Mouse (Mus musculus): ENCODE measurements around the gene Smoc1. TPM values are rescaled to one million over a fixed set of nuclear protein-coding genes. Genes with fewer than 3 reads are reported as not detected.

The Smoc1 gene
- polyA plus RNA-seq, 1 experiment from 2014 or later: 2.3 TPM

- Histone ChIP-seq H3K36me3 (no peaks in the 10 kb centered on the region), H3K4me1 (peaks cover 4% of the 10 kb centered on the region; the same call in 1 of the 2 replicates), H3K4me3 (replicated peaks) (no peak overlapping the region), H3K9ac (no peak overlapping the region), H3K27ac (no peak overlapping the region), H3K9me3 (replicated peaks) (no peaks in the 10 kb centered on the region), H3K27me3 (peaks cover 71% of the 10 kb centered on the region), H3K4me2 (no peak overlapping the region)
- 69% methylated on average over 3 of the region's 3 CpGs for WGBS
- no peak for ATAC-seq (replicated peaks; ENCODE audit: low FRiP score)
Observed at GRCm38 (mm10) chr12:81092641-81093040, 66.0 kb downstream of the Smoc1 start.

DNA sequence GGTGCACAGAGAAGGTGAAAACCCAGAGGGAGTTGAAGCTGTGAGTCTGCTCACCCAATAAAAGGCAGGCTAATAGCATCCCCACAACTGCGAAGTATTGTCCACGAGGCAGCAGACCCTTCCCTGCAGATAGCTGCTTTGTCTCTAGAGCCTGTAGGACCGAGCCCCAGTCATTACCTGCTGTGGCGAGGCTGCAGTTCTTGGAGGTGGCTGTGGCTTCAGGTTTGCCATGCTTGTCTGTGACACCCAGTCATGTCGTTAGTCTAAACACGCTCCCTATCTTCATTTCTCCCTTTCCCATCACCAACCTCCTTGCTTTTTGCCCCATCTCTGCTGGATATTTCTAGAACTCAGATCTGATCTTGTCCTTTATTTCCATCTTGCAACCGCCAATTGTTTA is 66.6 kb downstream of the Smoc1 start:
- peaks cover 4% of the 10 kb centered on the region; the same call in 1 of the 2 replicates for H3K4me1 ChIP-seq
- no peak for ATAC-seq (replicated peaks; ENCODE audit: low FRiP score)
- H3K27me3 ChIP-seq: peaks cover 71% of the 10 kb centered on the region
- no peak overlapping the region for H3K4me2 ChIP-seq
- no peaks in the 10 kb centered on the region for H3K36me3 ChIP-seq
- no peaks in the 10 kb centered on the region for H3K9me3 ChIP-seq (replicated peaks)
- no peak overlapping the region for H3K27ac ChIP-seq
- no peak overlapping the region for H3K4me3 ChIP-seq (replicated peaks)
- WGBS: 54% methylated on average over 7 of the region's 7 CpGs
- no peak overlapping the region for H3K9ac ChIP-seq

DNA sequence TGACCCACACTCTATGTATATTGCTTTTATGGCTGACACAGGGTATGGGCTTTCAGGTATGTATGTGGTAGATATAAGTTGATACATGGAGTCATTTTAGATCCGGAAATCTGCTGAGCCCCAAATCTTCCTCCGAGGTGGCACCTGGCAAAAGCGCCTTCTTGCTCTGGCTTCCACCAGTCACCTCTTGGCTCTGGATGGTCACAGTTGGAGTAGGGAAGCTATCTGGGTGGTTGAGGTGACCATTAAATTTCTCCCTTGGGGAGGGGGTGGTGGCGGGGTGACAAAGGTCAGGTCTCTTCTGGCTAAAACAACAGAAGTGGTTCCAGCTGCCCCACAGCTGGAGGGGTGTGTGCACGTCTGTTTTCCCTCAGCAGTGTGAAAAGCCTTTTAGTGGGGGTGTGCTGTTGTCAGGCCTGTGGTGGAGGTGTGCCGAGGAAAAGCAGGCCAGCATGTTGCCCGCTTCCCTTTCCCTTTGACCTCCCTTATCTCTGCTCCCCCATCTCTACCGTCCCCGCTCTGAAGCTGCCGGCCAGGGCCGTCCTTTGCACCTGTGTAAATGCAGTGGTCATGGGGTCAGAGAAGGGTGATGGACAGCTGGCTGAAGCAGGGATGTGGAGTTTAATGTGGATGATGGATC is 68.3 kb downstream of the Smoc1 start:
- no peak for ATAC-seq (replicated peaks; ENCODE audit: low FRiP score)
- H3K36me3 ChIP-seq: no peaks in the 10 kb centered on the region
- 13% methylated on average over 11 of the region's 11 CpGs for WGBS

DNA sequence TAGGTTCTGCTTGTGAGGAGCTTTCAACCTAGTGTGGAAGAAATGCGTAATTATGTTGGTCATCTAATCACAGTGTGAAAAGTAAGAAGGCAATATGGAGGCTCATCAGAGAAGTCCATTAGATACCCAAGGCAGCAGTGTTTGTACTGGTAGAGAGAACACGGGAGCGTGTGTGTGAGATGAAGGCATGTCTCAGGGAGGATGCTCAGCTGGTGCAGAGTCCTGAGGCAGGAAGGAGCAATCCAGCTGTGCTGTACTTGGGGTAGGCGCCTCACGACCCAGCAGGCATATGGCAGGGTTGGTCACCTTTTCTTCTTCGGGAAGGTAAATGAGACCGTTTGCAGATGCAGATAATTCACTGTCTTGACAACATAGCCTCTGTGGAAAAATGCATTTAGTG is 70.7 kb downstream of the Smoc1 start:
- Histone ChIP-seq H3K27ac (no peak overlapping the region), H3K4me3 (replicated peaks) (no peak overlapping the region), H3K9ac (no peak overlapping the region), H3K4me1 (0 out of 2 replicates have a peak, but pooled peaks cover 4% of the 10 kb centered on the region), H3K9me3 (replicated peaks) (no peaks in the 10 kb centered on the region), H3K36me3 (no peaks in the 10 kb centered on the region), H3K4me2 (no peak overlapping the region), H3K27me3 (peaks cover 35% of the 10 kb centered on the region)
- ATAC-seq (replicated peaks; ENCODE audit: low FRiP score): no peak
- 74% methylated on average over 7 of the region's 7 CpGs for WGBS

More for the DNA sequence above, 68.3 kb downstream of the Smoc1 start:
- Histone ChIP-seq H3K4me2 (no peak overlapping the region), H3K27ac (no peak overlapping the region), H3K4me3 (replicated peaks) (no peak overlapping the region), H3K9ac (no peak overlapping the region), H3K9me3 (replicated peaks) (no peaks in the 10 kb centered on the region), H3K27me3 (peaks cover 59% of the 10 kb centered on the region), H3K4me1 (0 out of 2 replicates have a peak, but pooled peaks cover 4% of the 10 kb centered on the region)

DNA sequence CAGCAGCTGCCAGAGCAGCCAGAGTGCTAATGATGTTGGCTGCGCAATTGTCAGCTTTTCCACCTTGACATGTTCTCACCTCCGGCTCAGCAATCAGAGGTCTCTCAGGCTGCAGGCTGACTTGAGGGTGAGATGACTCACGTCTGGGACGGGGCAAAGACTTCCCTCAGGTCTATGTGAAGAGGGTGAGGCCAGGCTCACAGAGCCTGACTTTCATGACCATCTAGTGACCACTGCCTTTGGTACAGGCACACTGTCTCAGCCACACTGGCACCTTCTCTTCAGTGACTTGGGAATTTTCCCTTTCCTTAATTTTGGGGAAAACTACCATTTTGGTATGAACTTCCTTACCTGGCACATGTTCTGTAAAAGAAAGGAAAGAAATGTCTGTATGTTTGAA is 71.1 kb downstream of the Smoc1 start:
- ATAC-seq (replicated peaks; ENCODE audit: low FRiP score): no peak
- peaks cover 31% of the 10 kb centered on the region for H3K27me3 ChIP-seq

GRCm38 (mm10) chr12:81099161-81099560 is 72.6 kb downstream of the Smoc1 start:
- 75% methylated on average over 5 of the region's 5 CpGs for WGBS

More for the DNA sequence above, 71.1 kb downstream of the Smoc1 start:
- Histone ChIP-seq H3K27ac (no peak overlapping the region), H3K4me2 (no peak overlapping the region), H3K36me3 (no peaks in the 10 kb centered on the region), H3K4me3 (replicated peaks) (no peak overlapping the region), H3K4me1 (0 out of 2 replicates have a peak, but pooled peaks cover 4% of the 10 kb centered on the region), H3K9me3 (replicated peaks) (no peaks in the 10 kb centered on the region), H3K9ac (no peak overlapping the region)
- WGBS: 38% methylated on average over 4 of the region's 4 CpGs

DNA sequence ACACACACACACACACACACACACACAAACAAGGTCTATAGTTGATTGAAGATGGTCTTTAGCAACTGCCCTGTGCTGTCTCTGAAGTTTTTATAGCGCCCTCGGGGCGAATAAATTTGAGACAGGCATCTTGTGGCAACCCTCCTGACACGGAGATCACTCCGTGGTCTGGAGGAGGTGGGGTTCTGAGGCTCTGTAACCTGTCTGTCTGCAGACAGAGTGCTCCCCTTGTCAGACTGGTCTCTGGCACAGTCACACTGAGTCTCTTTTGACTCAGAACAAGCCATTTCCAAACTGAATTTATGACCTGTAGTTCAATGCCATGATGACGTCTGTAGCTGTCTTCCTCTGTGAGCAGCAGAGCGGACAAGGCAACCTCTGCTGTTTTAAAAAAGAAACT is 75.1 kb downstream of the Smoc1 start:
- Histone ChIP-seq H3K9ac (no peak overlapping the region), H3K4me2 (no peak overlapping the region), H3K36me3 (no peaks in the 10 kb centered on the region), H3K27me3 (peaks cover 9% of the 10 kb centered on the region; the same call in 1 of the 2 replicates), H3K4me1 (no peaks in the 10 kb centered on the region), H3K4me3 (replicated peaks) (no peak overlapping the region), H3K27ac (no peak overlapping the region), H3K9me3 (replicated peaks) (no peaks in the 10 kb centered on the region)
- 22% methylated on average over 7 of the region's 7 CpGs for WGBS
- ATAC-seq (replicated peaks; ENCODE audit: low FRiP score): no peak

More at GRCm38 (mm10) chr12:81099161-81099560, 72.6 kb downstream of the Smoc1 start:
- H3K36me3 ChIP-seq: no peaks in the 10 kb centered on the region
- H3K9ac ChIP-seq: no peak overlapping the region
- ATAC-seq (replicated peaks; ENCODE audit: low FRiP score): no peak
- H3K4me2 ChIP-seq: no peak overlapping the region
- H3K4me3 ChIP-seq (replicated peaks): no peak overlapping the region
- H3K9me3 ChIP-seq (replicated peaks): no peaks in the 10 kb centered on the region
- H3K27ac ChIP-seq: no peak overlapping the region
- peaks cover 18% of the 10 kb centered on the region for H3K27me3 ChIP-seq
- 0 out of 2 replicates have a peak, but pooled peaks cover 4% of the 10 kb centered on the region for H3K4me1 ChIP-seq

DNA sequence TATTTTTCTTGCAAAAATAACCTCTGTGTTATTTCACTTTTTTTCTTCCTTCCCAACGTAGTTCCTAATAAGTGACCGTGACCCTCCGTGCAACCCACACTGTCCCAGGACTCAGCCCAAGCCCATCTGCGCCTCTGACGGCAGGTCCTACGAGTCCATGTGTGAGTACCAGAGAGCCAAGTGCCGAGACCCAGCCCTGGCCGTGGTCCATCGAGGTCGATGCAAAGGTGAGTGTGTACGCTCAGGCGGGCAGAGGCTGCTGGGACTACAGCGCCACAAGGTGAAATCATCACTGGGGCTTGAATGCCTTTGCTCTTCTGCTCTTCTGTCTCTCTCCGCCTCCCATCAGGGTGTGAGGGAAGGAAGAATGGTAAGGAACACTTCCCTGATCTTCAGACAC is 77.9 kb downstream of the Smoc1 start:
- no peak overlapping the region for H3K4me3 ChIP-seq (replicated peaks)
- no peaks in the 10 kb centered on the region for H3K27me3 ChIP-seq
- H3K4me2 ChIP-seq: no peak overlapping the region
- H3K9ac ChIP-seq: no peak overlapping the region
- ATAC-seq (replicated peaks; ENCODE audit: low FRiP score): no peak
- H3K27ac ChIP-seq: no peak overlapping the region
- no peaks in the 10 kb centered on the region for H3K36me3 ChIP-seq
- no peaks in the 10 kb centered on the region; the same call in 1 of the 2 replicates for H3K4me1 ChIP-seq
- no peaks in the 10 kb centered on the region for H3K9me3 ChIP-seq (replicated peaks)
- WGBS: 67% methylated on average over 14 of the region's 14 CpGs

DNA sequence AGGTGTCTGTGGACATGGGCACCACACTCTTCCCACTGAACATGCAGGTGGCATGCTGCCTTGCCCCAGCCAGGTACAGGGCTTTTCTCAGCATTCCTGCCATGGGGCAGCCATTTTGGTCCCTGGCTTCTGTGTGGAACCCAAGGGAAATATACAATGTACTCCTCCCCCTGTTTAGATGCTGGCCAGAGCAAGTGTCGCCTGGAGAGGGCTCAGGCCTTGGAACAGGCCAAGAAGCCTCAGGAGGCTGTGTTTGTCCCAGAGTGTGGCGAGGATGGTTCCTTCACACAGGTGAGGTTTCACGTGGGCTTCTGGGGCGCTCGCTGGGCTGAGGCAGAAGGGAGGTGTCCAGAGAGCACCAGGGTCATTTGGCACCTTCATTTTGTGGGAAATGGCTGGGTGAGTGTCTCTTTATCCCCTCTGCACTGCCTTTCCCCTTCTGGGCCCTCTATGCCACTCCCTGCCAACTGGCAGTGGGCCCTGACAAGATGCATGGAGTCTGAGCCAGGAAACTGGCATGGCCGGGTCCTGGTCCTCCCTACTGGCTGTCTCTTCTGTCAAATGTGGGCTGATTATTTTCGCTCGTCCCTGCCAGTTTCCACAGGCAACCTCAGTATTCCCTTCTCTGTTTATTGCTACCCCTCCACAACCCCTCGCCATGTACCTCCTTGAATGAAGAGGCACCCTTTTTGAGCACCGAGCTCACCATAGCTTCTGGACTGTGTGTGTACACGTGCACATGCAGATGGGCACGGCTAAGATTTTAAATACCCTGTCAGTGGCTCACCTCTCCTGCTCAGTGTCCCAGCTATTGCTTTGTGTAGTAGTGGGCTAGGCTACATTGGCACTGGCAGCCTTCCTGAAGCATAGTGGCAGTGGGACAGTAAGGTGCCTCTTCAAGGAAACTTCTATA is 79.4 kb downstream of the Smoc1 start:
- H3K4me3 ChIP-seq (replicated peaks): no peak overlapping the region
- H3K4me1 ChIP-seq: no peaks in the 10 kb centered on the region; the same call in 1 of the 2 replicates
- 89% methylated on average over 12 of the region's 12 CpGs for WGBS
- no peaks in the 10 kb centered on the region for H3K9me3 ChIP-seq (replicated peaks)
- H3K4me2 ChIP-seq: no peak overlapping the region
- no peak overlapping the region for H3K27ac ChIP-seq
- no peaks in the 10 kb centered on the region for H3K36me3 ChIP-seq
- no peak for ATAC-seq (replicated peaks; ENCODE audit: low FRiP score)
- no peaks in the 10 kb centered on the region for H3K27me3 ChIP-seq
- no peak overlapping the region for H3K9ac ChIP-seq

DNA sequence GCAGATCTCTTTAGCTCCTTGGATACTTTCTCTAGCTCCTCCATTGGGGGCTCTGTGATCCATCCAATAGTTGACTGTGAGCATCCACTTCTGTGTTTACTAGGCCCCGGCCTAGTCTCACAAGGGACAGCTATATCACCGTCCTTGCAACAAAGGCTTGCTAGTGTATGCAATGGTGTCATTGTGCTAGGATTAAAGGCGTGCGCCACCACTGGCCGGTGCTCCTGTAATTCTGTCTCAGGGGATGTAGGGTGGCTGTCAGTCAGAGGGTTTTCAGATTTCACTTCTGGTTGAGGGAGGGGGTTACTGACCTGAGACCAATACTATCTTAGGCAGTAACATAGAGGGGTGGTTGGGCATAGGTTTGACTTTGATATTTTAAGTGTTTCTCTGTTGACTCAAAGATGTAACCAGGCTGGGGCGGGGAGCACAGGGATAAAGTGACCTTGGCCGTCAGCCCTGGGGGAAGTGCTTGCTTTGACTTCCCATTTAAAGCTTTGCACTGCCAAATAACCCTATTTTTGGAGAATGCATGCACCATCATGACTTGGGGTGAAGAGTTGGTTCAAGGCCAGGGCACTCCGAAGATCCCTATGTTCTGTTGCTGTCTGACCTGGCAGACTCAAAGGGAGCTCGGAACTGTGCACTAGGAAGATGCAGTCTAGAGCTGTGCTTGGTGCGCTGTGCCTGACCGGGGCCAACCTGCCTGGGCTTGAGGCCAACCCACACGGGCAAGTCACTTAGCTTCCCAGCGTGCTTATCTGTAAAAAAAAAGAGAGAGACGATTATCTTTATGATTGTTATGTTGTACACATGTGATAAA is 80.9 kb downstream of the Smoc1 start:
- WGBS: 77% methylated on average over 14 of the region's 14 CpGs
- ATAC-seq (replicated peaks; ENCODE audit: low FRiP score): no peak
- Histone ChIP-seq H3K4me1 (no peaks in the 10 kb centered on the region; the same call in 1 of the 2 replicates), H3K27ac (no peak overlapping the region), H3K4me3 (replicated peaks) (no peak overlapping the region), H3K9me3 (replicated peaks) (no peaks in the 10 kb centered on the region), H3K4me2 (no peak overlapping the region), H3K9ac (no peak overlapping the region), H3K27me3 (no peaks in the 10 kb centered on the region), H3K36me3 (no peaks in the 10 kb centered on the region)

GRCm38 (mm10) chr12:81108600-81109011 is 82.0 kb downstream of the Smoc1 start:
- no peak overlapping the region for H3K27ac ChIP-seq
- no peak overlapping the region for H3K4me2 ChIP-seq
- no peaks in the 10 kb centered on the region for H3K36me3 ChIP-seq
- no peak for ATAC-seq (replicated peaks; ENCODE audit: low FRiP score)
- no peaks in the 10 kb centered on the region for H3K27me3 ChIP-seq
- no peaks in the 10 kb centered on the region for H3K9me3 ChIP-seq (replicated peaks)
- WGBS: 28% methylated on average over 7 of the region's 7 CpGs
- no peak overlapping the region for H3K4me3 ChIP-seq (replicated peaks)
- H3K9ac ChIP-seq: no peak overlapping the region
- no peaks in the 10 kb centered on the region; the same call in 1 of the 2 replicates for H3K4me1 ChIP-seq

Data from kidney, embryonic 15.5 days (tissue).